ENCODE assay signal across 9 mouse cellular contexts in the genomic region with DNA sequence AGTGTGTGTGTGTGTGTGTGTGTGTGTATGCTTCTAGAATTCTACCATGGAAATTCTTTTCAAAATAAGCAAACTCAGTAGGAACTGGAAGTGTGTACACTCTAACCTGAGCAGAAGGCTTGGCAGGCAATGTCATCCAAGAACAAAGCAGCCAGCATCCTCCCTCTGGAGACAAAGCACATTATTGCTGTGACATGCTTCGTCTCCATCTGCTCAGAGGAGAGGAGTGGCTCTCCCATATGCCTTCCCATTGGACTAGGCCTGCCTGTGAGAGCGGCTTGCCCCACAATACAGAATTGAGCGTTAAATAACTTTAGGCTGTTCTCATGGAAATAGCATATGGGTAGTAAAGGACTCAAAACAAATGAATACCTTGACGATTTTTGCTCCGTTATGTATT.
DNase-seq lines count a peak whose midpoint lies in the region; ATAC-seq lines count a peak whose summit lies in the region.
"Had no signal": no experiment of that assay in that cellular context is flagged by ENCODE, and none has a peak within 500 bp of the region (broad histone marks: within the 10 kb centered on the region; RNA-seq: fewer than 3 reads in every experiment).

No protein-coding gene starts in this region.

- H3K27me3 ChIP-seq in forebrain, embryonic 16.5 days (replicated peaks; ENCODE audit: control insufficient read depth, insufficient read depth, low read length): no peaks in the 10 kb centered on the region
- H3K27me3 ChIP-seq: lung, embryonic 15.5 days had no signal

- 38% methylated on average over 5 of the region's 5 CpGs for WGBS in forebrain, embryonic 16.5 days

- intact Hi-C loops in left cerebral cortex, postnatal 4 days (cut with DNase I): no loop called here
- intact Hi-C loops in left cerebral cortex, postnatal 36 days (cut with DNase I): no loop called here

- no peak overlapping the region for H3K4me2 ChIP-seq in forebrain, embryonic 16.5 days (ENCODE audit: low read length)
- H3K4me2 ChIP-seq: lung, embryonic 15.5 days had no signal

- H3K9ac ChIP-seq in forebrain, embryonic 16.5 days (replicated peaks; ENCODE audit: low read depth, low read length): no peak overlapping the region
- H3K9ac ChIP-seq: lung, embryonic 15.5 days had no signal

- DNase-seq in left cerebral cortex, postnatal 4 days: peak; percentile 73
- DNase-seq in left cerebral cortex, postnatal 36 days (ENCODE audit: low spot score in 2 of 2): no peak
- peak; percentile 49 to 89 for DNase-seq in layer of hippocampus, postnatal 14 days (ENCODE audit: low spot score in 2 of 2)
- peak; percentile 55 for DNase-seq in retina, embryonic 14.5 days (ENCODE audit: low spot score)
- no peak for DNase-seq in adrenal gland, adult 8-10 months
- DNase-seq in adrenal gland, adult (ENCODE audit: inconsistent age in 2 of 2, low spot score in 1 of 2): no peak
- DNase-seq in ovary, adult 18-20 months (ENCODE audit: low spot score): no peak

- no peak overlapping the region for H3K27ac ChIP-seq in forebrain, embryonic 16.5 days (ENCODE audit: low read length)
- H3K27ac ChIP-seq: lung, embryonic 15.5 days had no signal

- peaks cover 6% of the 10 kb centered on the region for H3K4me1 ChIP-seq in forebrain, embryonic 16.5 days (replicated peaks; ENCODE audit: control insufficient read depth, insufficient read depth, low read length)
- H3K4me1 ChIP-seq: lung, embryonic 15.5 days had no signal

- peak; percentile 94 for ATAC-seq in forebrain, embryonic 16.5 days

- H3K4me3 ChIP-seq in forebrain, embryonic 16.5 days (replicated peaks; ENCODE audit: low read length): no peak overlapping the region
- H3K4me3 ChIP-seq: lung, embryonic 15.5 days had no signal

- H3K9me3 ChIP-seq in forebrain, embryonic 16.5 days (ENCODE audit: control insufficient read depth, low read length): no peaks in the 10 kb centered on the region
- H3K9me3 ChIP-seq: lung, embryonic 15.5 days had no signal

- H3K36me3 ChIP-seq in forebrain, embryonic 16.5 days (ENCODE audit: control insufficient read depth, insufficient read depth): no peaks in the 10 kb centered on the region
- H3K36me3 ChIP-seq: lung, embryonic 15.5 days had no signal

Comparison
In these comparisons a context has a peak if more than half of its experiments do, and no peak if none do; other contexts are left out.
1. DNase-seq: peak in left cerebral cortex, postnatal 4 days (single experiment), layer of hippocampus, postnatal 14 days (2 of 2) and retina, embryonic 14.5 days (single experiment); none in left cerebral cortex, postnatal 36 days (0 of 2), adrenal gland, adult 8-10 months (single experiment), adrenal gland, adult (0 of 2) and ovary, adult 18-20 months (single experiment).